Mouse (Mus musculus) yolk sac, embryonic 10.5 days (tissue): ENCODE results near the gene Sh2d3c.

Source experiments
- DNase-seq: peaks from one replicate; pipeline ENCODE4 v3.0.0-alpha.2; 2017; ENCODE audit warnings: low spot score

Gene Sh2d3c

GRCm38 (mm10) chr2:32720681-32721229, at the start of gene Sh2d3c:
Gene Sh2d3c, plus strand, starts transcription at chr2:32721055.
- DNase-seq: no peak

DNA sequence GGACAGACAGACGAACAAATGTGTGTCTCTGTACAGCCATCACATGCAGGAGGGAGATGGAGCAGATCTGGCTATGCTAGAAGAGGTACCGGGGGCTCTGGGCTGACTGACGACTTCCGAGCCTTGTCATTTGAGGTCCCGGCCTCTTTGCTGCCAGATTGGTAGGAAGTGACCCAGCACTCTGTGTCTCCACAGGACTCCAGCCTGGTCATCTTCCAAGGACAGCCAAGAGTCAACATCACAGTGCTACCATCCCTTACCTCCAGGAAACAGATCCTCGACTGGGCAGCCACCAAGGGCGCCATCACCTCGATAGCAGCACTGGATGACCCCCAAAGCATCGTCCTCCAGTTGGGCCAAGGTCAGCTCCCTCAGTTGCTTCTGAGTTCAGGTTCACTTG, 49.7 kb upstream of the Sh2d3c start:
- DNase-seq: no peak

GRCm38 (mm10) chr2:32671907-32672595, 48.8 kb upstream of the Sh2d3c start:
- DNase-seq: no peak

- DNase-seq: no peak
These were observed 47.5 kb upstream of the Sh2d3c start for GRCm38 (mm10) chr2:32673176-32673917.

DNA sequence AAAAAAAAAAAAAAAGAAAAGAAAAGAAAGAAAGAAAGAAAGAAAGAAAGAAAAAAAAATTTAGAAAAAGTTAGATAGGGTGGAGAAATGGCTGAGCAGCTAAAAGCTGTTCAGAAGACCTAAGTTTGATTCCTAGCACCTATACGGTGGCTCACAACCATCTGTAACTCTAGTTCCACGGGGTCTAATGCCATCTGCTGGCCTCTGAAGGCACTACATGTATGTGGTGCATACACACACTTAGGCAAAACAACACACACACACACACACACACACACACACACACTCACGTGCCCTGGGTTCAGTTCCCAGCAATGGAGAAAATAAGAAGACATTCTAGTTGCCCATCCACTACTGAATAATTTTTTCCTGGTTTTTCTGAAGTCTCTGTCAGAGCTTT, 44.0 kb upstream of the Sh2d3c start:
- no peak for DNase-seq

DNA sequence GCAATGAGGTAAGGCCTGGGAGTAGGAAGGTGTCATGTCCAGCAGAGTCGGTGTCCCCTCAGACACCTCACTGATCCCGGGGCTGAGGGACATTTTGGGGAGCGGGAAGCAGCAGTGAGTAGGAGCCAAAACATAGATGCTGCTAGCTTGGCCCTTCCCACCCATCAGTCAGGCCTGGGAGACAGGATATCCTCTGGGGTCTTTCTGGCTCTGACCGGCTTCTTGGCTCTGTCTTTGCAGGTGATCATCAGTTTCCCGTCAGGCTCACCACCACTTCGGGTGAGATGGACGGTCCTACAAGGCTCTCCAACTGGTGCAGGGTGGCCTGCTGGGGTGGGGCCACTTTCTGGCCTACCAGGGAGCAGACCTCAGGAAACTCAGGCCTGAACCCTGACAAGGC, 43.2 kb upstream of the Sh2d3c start:
- no peak for DNase-seq

GRCm38 (mm10) chr2:32680051-32680451, 40.8 kb upstream of the Sh2d3c start:
- DNase-seq: no peak

GRCm38 (mm10) chr2:32680961-32681650, 39.7 kb upstream of the Sh2d3c start:
- no peak for DNase-seq

DNA sequence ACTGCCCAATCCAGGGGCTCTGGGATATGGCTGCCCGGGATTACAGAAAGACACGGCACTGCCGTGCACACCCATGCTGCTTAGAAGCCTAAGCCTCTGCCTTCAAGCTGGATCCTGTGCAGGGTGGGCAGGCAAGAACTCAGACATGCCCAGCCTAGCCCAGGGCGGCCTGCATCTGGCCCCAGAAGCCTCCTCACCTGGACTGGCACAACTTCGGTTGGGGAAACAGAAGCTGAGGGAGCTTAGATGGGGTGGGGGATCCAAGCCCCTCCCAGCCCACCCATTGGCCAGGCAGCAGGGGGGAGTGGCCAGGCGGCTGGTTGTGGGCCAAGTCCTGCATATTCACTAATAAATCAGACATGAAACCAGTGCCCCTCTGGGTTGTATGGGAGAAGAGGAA, 39.1 kb upstream of the Sh2d3c start:
- no peak for DNase-seq

DNA sequence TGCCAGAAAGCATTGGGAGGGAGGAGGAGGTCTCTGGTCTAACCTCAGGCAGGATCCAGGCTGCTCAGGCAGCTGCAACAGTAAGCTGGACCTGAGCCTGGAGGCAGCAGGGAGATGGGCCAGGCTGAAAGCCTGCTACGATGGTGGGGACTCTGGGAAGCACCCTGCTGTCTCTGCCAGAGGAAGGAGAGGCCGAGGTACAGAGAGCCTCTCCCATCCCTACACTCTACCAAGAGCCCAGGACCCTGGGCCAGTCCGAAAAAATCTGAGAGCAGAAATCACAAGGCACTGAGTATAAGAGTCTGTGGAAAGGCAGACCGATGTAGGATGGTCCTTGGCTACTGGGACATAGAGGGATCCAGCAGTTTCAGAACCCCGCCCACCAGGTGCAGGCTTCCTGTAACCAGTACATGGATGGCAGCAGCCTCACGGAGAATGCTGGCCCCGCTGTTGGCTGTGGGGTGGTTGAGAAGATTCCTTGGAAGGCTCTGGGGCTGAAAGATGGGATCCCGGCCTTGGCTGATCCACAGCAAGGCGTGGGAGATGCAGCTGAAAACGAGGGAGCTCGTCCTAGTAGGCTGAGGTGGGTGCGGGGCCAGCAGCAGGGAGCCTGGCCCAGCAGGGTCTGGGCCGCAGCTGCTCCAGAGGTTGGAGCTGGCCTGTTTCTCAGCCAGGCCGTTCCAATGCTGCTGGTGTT, 38.0 kb upstream of the Sh2d3c start:
- DNase-seq: no peak

DNA sequence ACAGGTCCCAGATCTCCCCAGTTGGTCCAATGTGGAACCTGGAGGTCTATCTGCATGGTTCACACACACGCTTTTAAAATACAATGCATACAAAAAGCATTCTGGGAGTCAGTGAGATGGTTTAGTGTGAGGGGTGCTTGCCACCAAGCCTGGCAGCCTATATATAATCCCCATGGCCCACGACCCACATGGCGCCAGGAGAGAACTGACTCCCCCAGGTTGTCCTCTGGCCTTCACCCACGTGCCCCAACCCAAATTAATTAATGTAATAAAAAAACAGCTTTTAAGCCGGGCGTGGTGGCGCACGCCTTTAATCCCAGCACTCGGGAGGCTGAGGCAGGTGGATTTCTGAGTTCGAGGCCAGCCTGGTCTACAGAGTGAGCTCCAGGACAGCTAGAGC, 37.2 kb upstream of the Sh2d3c start:
- DNase-seq: no peak

DNA sequence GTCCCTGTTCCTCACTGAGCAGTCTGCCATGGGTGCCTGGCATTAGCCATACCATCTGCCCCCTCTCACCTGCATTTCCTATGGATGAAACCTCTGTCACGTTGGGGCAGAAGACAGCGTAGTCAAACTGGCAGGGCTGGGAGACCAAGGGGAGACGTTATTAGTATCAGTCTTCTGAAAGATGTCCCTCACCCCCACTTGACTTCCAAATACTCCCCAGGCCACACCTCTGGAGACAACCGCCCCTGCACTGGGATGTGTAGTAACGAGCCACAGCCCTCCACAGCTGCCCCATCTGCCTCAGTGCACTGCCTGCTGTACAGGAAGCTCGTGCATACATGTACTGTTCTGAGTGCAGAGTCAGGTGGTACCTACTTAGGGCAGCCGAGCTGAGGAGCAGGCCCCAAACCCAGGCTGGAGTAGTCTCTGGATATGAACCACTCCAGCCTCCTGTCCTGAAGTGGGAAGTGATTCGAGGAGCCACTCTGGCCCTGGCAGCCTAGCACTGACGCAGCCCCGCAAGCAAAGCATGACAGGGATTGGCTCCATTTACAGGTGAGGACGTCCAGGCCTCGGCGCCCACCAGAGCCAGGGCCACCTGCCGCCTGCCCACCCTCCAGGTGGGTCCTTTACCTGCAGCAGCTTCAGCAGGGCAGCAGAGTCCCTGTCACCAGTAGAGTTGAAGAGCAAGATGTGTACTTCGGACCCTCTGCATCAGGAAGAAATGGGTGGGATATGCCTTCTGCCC, 36.0 kb upstream of the Sh2d3c start:
- DNase-seq: no peak

DNA sequence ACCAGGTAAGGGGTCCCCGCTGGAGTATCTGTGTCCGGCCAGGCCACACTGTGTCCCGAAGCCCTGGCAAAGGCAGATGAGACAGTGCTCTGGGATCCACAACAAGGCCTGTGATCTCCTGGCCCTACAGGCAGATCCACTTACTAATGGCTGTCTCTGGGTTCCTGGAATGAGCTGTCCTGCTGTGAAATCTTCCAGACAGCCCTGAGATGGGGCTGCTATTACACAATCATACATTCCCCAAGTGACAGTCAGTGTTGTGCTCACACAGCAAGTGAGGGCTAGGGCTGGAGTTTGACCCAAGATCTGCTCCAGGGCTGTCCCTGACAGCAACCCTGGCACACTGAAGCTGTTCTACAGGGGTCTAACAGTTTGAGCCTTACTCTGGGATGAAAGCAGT, 35.0 kb upstream of the Sh2d3c start:
- peak; percentile 78 for DNase-seq

GRCm38 (mm10) chr2:32686640-32687039, 34.2 kb upstream of the Sh2d3c start:
- no peak for DNase-seq

- no peak for DNase-seq
These were observed 33.3 kb upstream of the Sh2d3c start for GRCm38 (mm10) chr2:32687562-32687961.

- peak; percentile 71 for DNase-seq
These were observed 31.4 kb upstream of the Sh2d3c start for GRCm38 (mm10) chr2:32689420-32689819.

DNA sequence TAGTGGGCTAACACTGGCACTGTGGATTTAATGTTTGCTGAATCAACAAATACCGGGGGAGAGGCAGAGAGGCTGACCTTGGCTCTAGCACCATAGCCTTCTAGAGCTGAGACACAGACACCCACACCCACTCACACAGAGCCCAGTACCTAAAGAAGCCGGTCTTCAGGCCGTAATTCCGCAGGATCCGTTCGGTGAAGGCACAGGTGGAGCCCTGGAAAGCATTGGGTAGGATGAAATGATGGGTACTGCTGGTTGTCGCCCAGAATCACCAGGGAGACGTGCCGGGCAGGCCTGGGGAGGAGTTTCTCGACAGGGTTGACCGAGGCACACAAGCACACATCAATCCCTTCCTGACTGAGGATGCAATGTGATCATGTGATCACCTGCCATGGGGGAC, 29.8 kb upstream of the Sh2d3c start:
- no peak for DNase-seq

DNA sequence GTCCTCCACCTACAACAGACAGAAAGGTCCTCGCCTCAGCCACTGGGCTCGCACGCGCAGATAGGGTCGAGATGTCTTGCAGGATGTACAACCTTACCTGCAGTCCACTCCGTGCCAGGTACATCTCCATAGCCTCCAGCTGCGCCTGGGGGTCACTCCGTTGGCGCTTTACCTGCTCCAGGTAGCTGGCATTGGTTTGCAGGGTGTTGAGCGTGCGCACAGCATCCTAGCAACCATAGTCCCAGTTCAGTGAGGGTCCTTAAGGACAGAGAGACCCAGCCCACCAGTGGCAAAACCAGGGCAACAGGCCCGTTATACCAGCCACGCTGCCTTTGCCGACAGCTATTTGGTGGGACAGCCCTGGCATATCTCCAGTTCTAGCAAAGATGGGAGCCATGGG, 28.4 kb upstream of the Sh2d3c start:
- no peak for DNase-seq

GRCm38 (mm10) chr2:32693282-32693681, 27.6 kb upstream of the Sh2d3c start:
- DNase-seq: no peak

GRCm38 (mm10) chr2:32693823-32694411, 26.9 kb upstream of the Sh2d3c start:
- peak; percentile 98 for DNase-seq

DNA sequence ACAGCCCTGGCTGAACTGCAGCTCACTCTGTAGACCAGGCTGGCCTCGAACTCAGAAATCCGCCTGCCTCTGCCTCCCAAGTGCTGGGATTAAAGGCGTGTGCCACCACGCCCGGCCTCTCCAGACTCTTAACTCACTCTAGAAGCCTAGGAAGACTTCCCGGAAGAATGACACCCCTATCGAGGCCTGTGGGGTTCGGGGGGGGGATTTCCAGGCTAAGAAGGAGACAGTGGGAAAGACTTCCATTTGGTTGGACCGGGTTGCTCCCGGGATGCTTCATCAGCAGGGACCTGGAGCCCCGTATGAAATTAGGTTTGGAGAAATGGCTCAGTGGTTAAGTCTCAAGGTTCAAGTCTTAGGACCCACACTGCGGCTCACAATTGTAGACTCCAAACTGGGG, 26.2 kb upstream of the Sh2d3c start:
- DNase-seq: no peak
